Mouse (Mus musculus): ENCODE data around the gene Fut2. TPM values are rescaled to one million over a fixed set of nuclear protein-coding genes. Genes with fewer than 3 reads are reported as not detected.

Gene Fut2
- total RNA-seq, 2 experiments from 2014 or later: 0.51 to 1.2 TPM

- peak in 1 of 2 experiments; percentile 16 for DNase-seq
- intact Hi-C loops (cut with DNase I): no loop called here
These were observed 37.4 kb upstream of the Fut2 start for GRCm38 (mm10) chr7:45703521-45704033.

- no peak for DNase-seq
- intact Hi-C loops (cut with DNase I): no loop called here
These were observed 36.8 kb upstream of the Fut2 start for GRCm38 (mm10) chr7:45702809-45703520.

- DNase-seq: no peak
- intact Hi-C loops (cut with DNase I): no loop called here
These were observed 36.1 kb upstream of the Fut2 start for GRCm38 (mm10) chr7:45702316-45702715.

- DNase-seq: no peak
- intact Hi-C loops (cut with DNase I): no loop called here
These were observed 35.4 kb upstream of the Fut2 start for GRCm38 (mm10) chr7:45701607-45702006.

GRCm38 (mm10) chr7:45701072-45701471 is 34.9 kb upstream of the Fut2 start:
- DNase-seq: no peak
- intact Hi-C loops (cut with DNase I): no loop called here

- DNase-seq: peak; percentile 62 to 65
- intact Hi-C loops (cut with DNase I): no loop called here
These were observed 34.3 kb upstream of the Fut2 start for GRCm38 (mm10) chr7:45700301-45701015.

- intact Hi-C loops (cut with DNase I): no loop called here
These were observed 33.4 kb upstream of the Fut2 start, which contains the start of gene Car11 for GRCm38 (mm10) chr7:45699523-45700141. TSS of gene Car11 (plus strand) at chr7:45699843.

GRCm38 (mm10) chr7:45697894-45698293 is 31.7 kb upstream of the Fut2 start:
- intact Hi-C loops (cut with DNase I): no loop called here
- no peak for DNase-seq

More at GRCm38 (mm10) chr7:45699523-45700141, 33.4 kb upstream of the Fut2 start, which contains the start of gene Car11:
- DNase-seq: no peak

GRCm38 (mm10) chr7:45695098-45695497 is 28.9 kb upstream of the Fut2 start:
- DNase-seq: no peak
- intact Hi-C loops (cut with DNase I): no loop called here

GRCm38 (mm10) chr7:45693921-45694591 is 27.9 kb upstream of the Fut2 start, which contains the start of gene Sec1:
TSS of gene Sec1 (minus strand) at chr7:45694402.
- intact Hi-C loops (cut with DNase I): loop anchor here (5.0 kb wide), 1 partner anchor 37 kb away; no protein-coding TSS in a partner anchor
- DNase-seq: no peak

- no peak for DNase-seq
- intact Hi-C loops (cut with DNase I): loop anchor here (5.0 kb wide), 1 partner anchor 35 kb away; no protein-coding TSS in a partner anchor
These were observed 26.2 kb upstream of the Fut2 start for GRCm38 (mm10) chr7:45692364-45692763.

- intact Hi-C loops (cut with DNase I): loop anchor here (5.0 kb wide), 1 partner anchor 32 kb away; no protein-coding TSS in a partner anchor
- DNase-seq: no peak
These were observed 23.6 kb upstream of the Fut2 start for GRCm38 (mm10) chr7:45689800-45690199.

GRCm38 (mm10) chr7:45689099-45689498 is 22.9 kb upstream of the Fut2 start:
- DNase-seq: no peak
- intact Hi-C loops (cut with DNase I): no loop called here

GRCm38 (mm10) chr7:45686841-45687240 is 20.6 kb upstream of the Fut2 start:
- DNase-seq: peak in 1 of 2 experiments; percentile 1
- intact Hi-C loops (cut with DNase I): no loop called here

- DNase-seq: no peak
- intact Hi-C loops (cut with DNase I): no loop called here
These were observed 19.6 kb upstream of the Fut2 start for GRCm38 (mm10) chr7:45685811-45686210.

GRCm38 (mm10) chr7:45683396-45684050 is 17.3 kb upstream of the Fut2 start, which contains the start of gene Ntn5:
TSS of gene Ntn5 (plus strand) at chr7:45684022.
- DNase-seq: no peak
- intact Hi-C loops (cut with DNase I): loop anchor here (2.0 kb wide), 1 partner anchor 37 kb away; no protein-coding TSS in a partner anchor

GRCm38 (mm10) chr7:45682144-45683126 is 16.2 kb upstream of the Fut2 start:
- intact Hi-C loops (cut with DNase I): loop anchor here (2.0 kb wide), 1 partner anchor 36 kb away; no protein-coding TSS in a partner anchor
- peak; percentile 81 for DNase-seq

GRCm38 (mm10) chr7:45681046-45681736 is 15.0 kb upstream of the Fut2 start:
- DNase-seq: no peak
- intact Hi-C loops (cut with DNase I): no loop called here
